Mouse (Mus musculus): ENCODE measurements at regions not wholly inside any gene's neighbourhood (a gene's known extent, or its start where the extent isn't known, plus 50 kb on each side); places are given as distances from the start of the nearest gene placed in this dataset.

GRCm38 (mm10) chr10:8658024-8658933, 139.7 kb upstream of the Ust start:
- TF ChIP-seq POLR2A (IDR thresholded peaks at IDR 0.05; ENCODE audit: borderline replicate concordance, extremely low read depth, insufficient read depth, insufficient read length, poor library complexity, severe bottlenecking) (no peak), CTCF (IDR thresholded peaks at IDR 0.05; ENCODE audit: borderline replicate concordance, extremely low read depth, insufficient read depth, insufficient read length) (no peak)
